Mouse (Mus musculus): ENCODE data around the gene Mrpl33. TPM values are rescaled to one million over a fixed set of nuclear protein-coding genes. Genes with fewer than 3 reads are reported as not detected.
A peak's percentile ranks its signal among the peaks of the same experiment; 100 is the strongest.
"Not testable (repeated sequence)": the region's sequence is repeated elsewhere in the genome, so short reads cannot be mapped to it uniquely, and the experiment has no call there.

Mrpl33 gene
- total RNA-seq, 2 experiments from 2014 or later = 224 to 543 TPM

- no peak for ATAC-seq (replicated peaks; ENCODE audit: poor library complexity, severe bottlenecking)
Measured at GRCm38 (mm10) chr5:31591122-31591521, 5.6 kb upstream of the Mrpl33 start.

GRCm38 (mm10) chr5:31595868-31596267 is 867 bp upstream of the Mrpl33 start:
- no peak for ATAC-seq (replicated peaks; ENCODE audit: poor library complexity, severe bottlenecking)

DNA sequence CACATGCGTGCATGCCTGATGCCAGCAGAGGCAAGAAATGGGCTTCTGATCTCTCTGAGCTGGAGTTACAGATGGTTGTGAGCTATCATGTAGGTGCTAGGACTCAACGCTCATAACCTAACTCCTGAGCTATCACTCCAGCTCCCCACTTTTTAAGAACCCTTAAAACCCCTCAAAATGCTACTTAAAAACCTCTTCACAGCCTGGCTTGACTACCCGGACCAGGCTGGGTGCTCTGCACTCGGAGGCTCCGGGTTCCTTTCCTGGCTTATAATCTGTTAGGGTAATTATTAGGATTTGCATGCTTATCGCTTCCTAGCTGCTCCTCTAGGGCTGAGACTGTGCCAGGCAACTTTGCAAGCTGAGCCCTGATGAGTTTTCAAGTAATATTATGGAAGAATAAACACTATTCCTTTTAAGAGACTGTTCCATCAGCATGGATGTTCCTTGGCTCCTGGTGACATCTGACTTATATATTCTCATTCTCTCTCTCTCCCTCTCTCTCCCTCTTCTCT is 752 bp downstream of the Mrpl33 start:
- ATAC-seq (replicated peaks; ENCODE audit: poor library complexity, severe bottlenecking) = no peak

- no peak for ATAC-seq (replicated peaks; ENCODE audit: poor library complexity, severe bottlenecking)
Measured at GRCm38 (mm10) chr5:31598121-31598520, 1.4 kb downstream of the Mrpl33 start.

GRCm38 (mm10) chr5:31598579-31598978 is 1.8 kb downstream of the Mrpl33 start:
- no peak for ATAC-seq (replicated peaks; ENCODE audit: poor library complexity, severe bottlenecking)

- 0 out of 2 replicates have a peak, but pooled peaks have one; percentile 11 for ATAC-seq (replicated peaks; ENCODE audit: poor library complexity, severe bottlenecking)
Measured at GRCm38 (mm10) chr5:31599161-31599560, 2.4 kb downstream of the Mrpl33 start.

DNA sequence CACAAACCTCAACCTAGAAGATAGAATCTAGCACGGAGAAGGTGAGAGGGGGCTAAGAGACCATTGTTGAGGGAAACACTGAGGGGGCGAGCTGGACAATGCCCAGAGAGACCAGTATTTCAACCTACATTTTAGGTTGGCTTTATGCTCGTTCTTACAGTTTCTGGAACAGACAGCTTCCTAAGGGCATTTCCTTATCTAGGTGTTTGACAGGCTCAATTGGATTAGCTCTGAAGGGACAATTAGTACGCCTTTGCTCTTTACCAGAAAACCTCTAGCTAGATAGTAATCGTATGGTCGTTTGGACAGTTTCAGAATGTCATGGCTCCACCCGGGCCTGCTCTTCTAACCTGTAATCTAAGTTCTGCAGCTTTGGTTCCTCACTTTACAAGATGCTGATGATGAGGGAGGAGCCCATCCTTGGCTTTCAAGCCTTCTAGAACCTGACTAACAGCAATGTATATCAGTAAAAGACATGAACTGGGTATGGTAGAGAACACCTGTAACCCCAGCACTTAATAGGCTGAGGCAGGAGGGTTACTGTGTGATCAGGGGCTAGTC is 4.5 kb downstream of the Mrpl33 start:
- no peak for ATAC-seq (replicated peaks; ENCODE audit: poor library complexity, severe bottlenecking)

GRCm38 (mm10) chr5:31602377-31602776 is 5.6 kb downstream of the Mrpl33 start:
- peak; percentile 94 for ATAC-seq (replicated peaks; ENCODE audit: poor library complexity, severe bottlenecking)

DNA sequence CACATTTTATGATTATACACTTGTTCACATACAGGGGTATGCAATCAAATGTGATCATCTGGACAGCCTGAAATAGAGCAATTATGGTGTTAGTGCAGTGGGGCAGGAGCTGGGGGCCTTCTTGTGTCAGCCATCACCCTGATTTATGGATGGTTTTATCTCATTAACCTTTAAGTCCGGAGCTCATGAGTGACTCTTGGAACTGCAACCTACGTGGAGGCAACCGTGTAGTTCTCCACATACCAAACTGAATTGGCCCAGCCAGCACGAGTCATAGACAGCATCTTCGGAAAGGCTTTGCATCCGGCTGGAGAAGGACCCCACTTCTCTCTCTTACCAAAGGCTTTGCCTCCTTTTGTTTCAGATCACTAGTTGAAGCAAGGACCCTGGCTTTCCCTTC is 7.0 kb downstream of the Mrpl33 start:
- ATAC-seq (replicated peaks; ENCODE audit: poor library complexity, severe bottlenecking) = no peak

- no peak for ATAC-seq (replicated peaks; ENCODE audit: poor library complexity, severe bottlenecking)
Measured at GRCm38 (mm10) chr5:31606151-31606550, 9.4 kb downstream of the Mrpl33 start.

- no peak for ATAC-seq (replicated peaks; ENCODE audit: poor library complexity, severe bottlenecking)
Measured at GRCm38 (mm10) chr5:31610376-31611086, 13.8 kb downstream of the Mrpl33 start.

DNA sequence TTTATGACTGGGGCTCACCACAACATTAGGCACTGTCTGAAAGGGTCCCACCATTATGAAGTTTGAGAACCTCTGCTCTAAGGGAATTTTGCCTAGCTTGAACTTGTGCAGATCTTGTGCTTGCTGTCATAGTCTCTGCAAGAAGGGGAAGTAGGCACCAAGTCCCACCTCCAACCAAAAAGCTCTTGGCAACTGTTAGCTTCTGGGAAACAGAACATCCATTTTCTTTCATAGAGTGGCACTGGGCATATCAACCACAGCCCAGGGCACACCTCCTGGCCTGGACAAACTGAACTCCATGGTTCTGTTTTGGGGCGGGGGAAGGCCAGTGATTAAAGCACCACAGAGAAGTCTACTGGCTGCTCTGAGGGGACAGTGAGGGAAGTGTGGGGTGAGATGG is 14.5 kb downstream of the Mrpl33 start:
- ATAC-seq (replicated peaks; ENCODE audit: poor library complexity, severe bottlenecking) = peak; percentile 41

DNA sequence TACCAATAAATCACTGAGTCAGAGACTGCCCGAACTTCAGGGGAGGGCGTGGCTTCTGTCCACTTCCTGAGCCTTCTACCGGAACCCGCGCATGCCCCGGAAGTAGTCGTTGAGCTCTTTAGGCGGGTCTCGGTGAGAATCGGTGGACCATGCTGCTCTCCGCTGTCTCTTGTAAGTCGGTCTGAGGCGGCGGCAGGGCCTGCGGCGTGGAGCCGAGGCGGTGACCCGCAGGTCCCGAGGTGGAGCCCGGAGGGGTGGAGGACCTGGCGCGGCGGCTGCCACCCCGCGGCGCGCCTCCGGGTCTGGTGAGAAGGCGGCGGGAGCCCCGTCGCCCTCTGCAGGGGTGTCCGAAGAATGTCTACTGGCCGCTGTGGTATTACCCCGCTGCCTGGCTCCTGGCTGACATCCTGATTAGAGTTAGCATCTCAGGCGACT is 17.1 kb downstream of the Mrpl33 start:
- peak; percentile 65 for ATAC-seq (replicated peaks; ENCODE audit: poor library complexity, severe bottlenecking)

DNA sequence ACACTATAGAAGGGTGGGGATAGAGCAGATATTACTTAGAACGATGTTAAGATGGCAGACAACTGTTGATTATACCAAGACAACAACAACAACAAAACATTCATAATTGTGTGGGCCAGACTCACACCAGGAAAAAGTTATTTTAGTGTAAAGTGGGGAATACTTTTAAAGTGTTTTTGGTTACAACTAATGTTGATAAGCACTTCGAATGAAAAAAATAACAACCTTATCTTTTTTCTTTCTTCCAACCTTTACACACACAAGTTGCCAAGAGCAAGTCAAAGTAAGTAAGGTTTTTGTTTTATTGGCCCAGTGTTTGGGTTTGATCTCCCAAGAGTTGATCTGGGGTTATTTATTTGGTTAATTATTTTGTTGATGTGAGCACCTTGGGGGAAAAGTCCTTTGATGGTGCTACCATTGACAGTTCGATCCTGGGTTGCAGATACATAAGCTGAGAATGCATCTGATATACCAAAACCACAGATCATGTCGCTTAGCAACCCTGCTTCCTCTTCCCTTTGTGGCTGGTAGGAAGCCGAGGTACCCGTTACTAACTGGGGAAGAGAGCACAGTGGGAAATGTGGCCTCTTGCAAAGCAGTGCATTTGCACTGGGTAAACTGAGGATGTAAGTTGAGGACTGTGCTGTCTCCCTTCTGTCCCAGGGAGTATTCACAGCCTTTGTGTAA is 17.7 kb downstream of the Mrpl33 start:
- peak; percentile 72 for ATAC-seq (replicated peaks; ENCODE audit: poor library complexity, severe bottlenecking)

DNA sequence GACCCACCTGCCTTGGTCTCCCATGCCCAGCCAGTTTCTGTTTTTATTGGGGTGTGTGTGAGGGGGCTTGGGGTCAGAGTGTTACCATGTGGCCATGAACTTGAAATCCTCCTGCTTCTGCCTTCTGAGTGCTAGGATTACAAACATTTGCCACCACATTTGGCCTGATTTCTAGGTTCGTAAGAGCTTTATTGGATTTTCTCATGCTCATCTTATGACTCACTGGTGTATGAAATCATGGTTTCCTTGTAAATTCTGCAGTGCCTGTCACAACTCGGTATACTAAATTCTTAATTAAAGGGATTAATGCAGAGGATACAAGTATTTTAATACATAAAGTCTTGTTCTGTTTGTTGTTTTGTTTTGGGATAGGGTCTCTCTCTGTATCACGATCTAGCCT is 23.6 kb downstream of the Mrpl33 start:
- no peak for ATAC-seq (replicated peaks; ENCODE audit: poor library complexity, severe bottlenecking)

DNA sequence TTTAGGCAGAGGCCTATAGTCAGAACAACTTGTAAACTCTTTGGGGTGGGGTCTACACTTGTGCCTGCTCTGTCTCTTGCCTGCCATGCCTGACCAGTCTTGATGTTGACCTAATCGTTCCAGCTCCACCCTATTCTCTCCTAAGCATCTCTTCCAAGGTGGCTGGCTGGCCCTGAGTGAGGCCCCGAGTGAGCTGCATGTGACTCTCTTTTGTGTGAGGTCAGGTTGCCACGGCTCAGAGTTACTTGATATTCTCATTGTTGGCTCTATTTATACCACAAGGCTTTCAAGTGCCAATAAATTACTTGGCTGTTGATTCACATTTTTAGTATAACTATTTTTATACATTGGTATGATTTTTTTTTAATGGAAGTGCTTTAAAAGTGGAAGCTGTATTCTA is 30.4 kb downstream of the Mrpl33 start:
- no peak for ATAC-seq (replicated peaks; ENCODE audit: poor library complexity, severe bottlenecking)

- no peak for ATAC-seq (replicated peaks; ENCODE audit: poor library complexity, severe bottlenecking)
Measured at GRCm38 (mm10) chr5:31627562-31628526, 31.1 kb downstream of the Mrpl33 start.

DNA sequence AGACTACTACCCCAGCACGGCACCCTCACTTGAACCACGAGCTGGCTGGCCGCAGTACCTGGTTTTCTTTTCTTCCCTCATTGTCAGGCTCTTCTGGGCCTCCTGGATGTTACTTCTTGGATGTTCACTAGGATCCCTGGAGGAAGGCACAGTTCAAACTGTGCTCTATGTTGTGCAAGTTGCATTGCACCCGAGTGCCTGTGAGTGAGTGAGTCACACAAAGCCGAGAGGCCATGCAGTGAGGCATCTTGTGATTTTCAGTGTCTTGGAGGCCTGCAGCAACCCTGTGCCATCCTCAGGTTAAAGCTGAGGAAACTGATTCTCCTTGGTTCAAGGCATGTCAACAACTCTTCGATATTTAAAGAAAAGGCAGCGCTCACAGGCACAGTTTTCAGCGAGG is 31.8 kb downstream of the Mrpl33 start:
- ATAC-seq (replicated peaks; ENCODE audit: poor library complexity, severe bottlenecking) = peak; percentile 33; the same call in 1 of the 2 replicates

DNA sequence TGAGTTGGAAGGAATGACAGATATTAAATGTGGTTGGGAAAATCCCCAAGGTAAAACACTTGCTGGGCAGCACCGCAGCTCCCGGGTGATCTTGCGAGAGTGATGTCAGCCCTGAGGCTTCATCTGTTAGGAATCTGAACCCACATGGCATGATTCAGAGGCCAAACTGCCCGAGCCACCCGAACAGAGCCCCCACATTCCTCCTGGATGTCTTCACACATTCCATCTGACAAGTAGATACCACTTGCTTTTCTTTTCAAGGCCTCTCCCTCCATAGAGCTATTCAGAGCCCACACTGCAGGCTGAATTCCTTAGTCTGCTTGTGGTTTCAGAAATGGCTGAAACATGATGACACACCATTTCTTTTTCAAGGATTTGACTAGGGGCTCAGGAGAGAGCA is 33.3 kb downstream of the Mrpl33 start:
- ATAC-seq (replicated peaks; ENCODE audit: poor library complexity, severe bottlenecking) = no peak

DNA sequence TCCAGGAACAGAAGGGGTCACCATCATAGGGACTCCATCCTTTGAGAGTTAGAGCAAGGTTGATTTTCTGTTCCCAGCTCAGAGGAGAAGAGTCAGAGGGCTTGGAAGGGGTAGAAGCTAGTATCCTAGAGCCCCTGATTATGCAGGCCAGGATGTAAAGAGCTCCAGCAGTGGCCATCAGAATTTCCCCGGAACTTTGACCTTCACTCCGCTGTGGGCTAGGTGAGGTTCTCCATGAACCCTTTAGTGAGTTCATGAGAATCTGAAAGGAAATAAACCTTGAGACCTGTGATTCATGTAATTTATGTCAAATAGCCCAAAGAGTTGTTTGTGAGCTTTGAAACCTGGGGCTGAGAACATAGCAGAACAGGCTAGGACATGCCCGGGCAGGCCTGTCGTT is 34.4 kb downstream of the Mrpl33 start:
- not testable (repeated sequence) for ATAC-seq (replicated peaks; ENCODE audit: poor library complexity, severe bottlenecking)
